ENCODE assay signal across 30 mouse cellular contexts in genomic region chr5:136984828-136985227, GRCm38 (mm10). TPM values are rescaled to one million over a fixed set of nuclear protein-coding genes. Genes with fewer than 3 reads are reported as not detected.
DNase-seq lines count a peak whose midpoint lies in the region; ATAC-seq lines count a peak whose summit lies in the region.
"Had no signal": no experiment of that assay in that cellular context is flagged by ENCODE, and none has a peak within 500 bp of the region (broad histone marks: within the 10 kb centered on the region; RNA-seq: fewer than 3 reads in every experiment).

No protein-coding gene starts in this region.

- no peak overlapping the region for H3K4me3 ChIP-seq in embryonic facial prominence, embryonic 10.5 days
- no peak overlapping the region for H3K4me3 ChIP-seq in hindbrain, embryonic 11.5 days (ENCODE audit: low read depth, low read length)
- H3K4me3 ChIP-seq: heart, embryonic 15.5 days; limb, embryonic 15.5 days had no signal

- H3K9ac ChIP-seq in hindbrain, embryonic 11.5 days (ENCODE audit: low read depth, low read length) = no peak overlapping the region
- H3K9ac ChIP-seq: embryonic facial prominence, embryonic 12.5 days; heart, embryonic 15.5 days; hindbrain, embryonic 14.5 days; limb, embryonic 15.5 days; liver, embryonic 13.5 days had no signal

- H3K9me3 ChIP-seq in embryonic facial prominence, embryonic 10.5 days = no peaks in the 10 kb centered on the region
- H3K9me3 ChIP-seq in hindbrain, embryonic 11.5 days (ENCODE audit: control insufficient read depth, low read length) = no peaks in the 10 kb centered on the region
- H3K9me3 ChIP-seq: embryonic facial prominence, embryonic 12.5 days; heart, embryonic 15.5 days; limb, embryonic 15.5 days; liver, embryonic 13.5 days had no signal

- H3K27me3 ChIP-seq in embryonic facial prominence, embryonic 10.5 days (replicated peaks; ENCODE audit: low read depth, poor library complexity, severe bottlenecking) = no peaks in the 10 kb centered on the region
- H3K27me3 ChIP-seq in hindbrain, embryonic 11.5 days (ENCODE audit: control insufficient read depth, insufficient read depth, low read length) = no peaks in the 10 kb centered on the region
- H3K27me3 ChIP-seq: embryonic facial prominence, embryonic 12.5 days; heart, embryonic 15.5 days; limb, embryonic 15.5 days; liver, embryonic 13.5 days had no signal

- H3K4me2 ChIP-seq in hindbrain, embryonic 11.5 days (replicated peaks; ENCODE audit: low read depth, low read length) = no peak overlapping the region
- H3K4me2 ChIP-seq: embryonic facial prominence, embryonic 12.5 days; heart, embryonic 15.5 days; hindbrain, embryonic 14.5 days; limb, embryonic 15.5 days had no signal

- H3K36me3 ChIP-seq in embryonic facial prominence, embryonic 10.5 days (replicated peaks) = peaks cover 58% of the 10 kb centered on the region
- H3K36me3 ChIP-seq in hindbrain, embryonic 11.5 days (ENCODE audit: control insufficient read depth, insufficient read depth, low read length) = peaks cover 5% of the 10 kb centered on the region; the same call in 1 of the 2 replicates

- no peak overlapping the region for H3K27ac ChIP-seq in embryonic facial prominence, embryonic 10.5 days (replicated peaks)
- no peak overlapping the region for H3K27ac ChIP-seq in hindbrain, embryonic 11.5 days (ENCODE audit: low read depth, low read length)
- H3K27ac ChIP-seq: embryonic facial prominence, embryonic 12.5 days; heart, embryonic 15.5 days; hindbrain, embryonic 14.5 days; limb, embryonic 15.5 days; liver, embryonic 13.5 days had no signal

- intact Hi-C loops in heart, postnatal 14 days (cut with DNase I) = no loop called here

- DNase-seq in embryo, embryonic 10 days (ENCODE audit: low spot score) = peak; percentile 31
- no peak for DNase-seq in embryo, embryonic 9.5 days (ENCODE audit: extremely low spot score)
- DNase-seq in kidney, postnatal 4 days = peak; percentile 61 to 65
- no peak for DNase-seq in kidney, adult 18-20 months
- peak; percentile 53 for DNase-seq in embryonic facial prominence, embryonic 10.5 days (ENCODE audit: low spot score)
- no peak for DNase-seq in hindbrain, embryonic 11.5 days (ENCODE audit: low spot score)
- no peak for DNase-seq in heart, postnatal 14 days
- DNase-seq: adrenal gland, postnatal 25 days; cerebellum, adult 18-20 months; cerebellum, postnatal 36 days; heart, postnatal 4 days; liver, embryonic 13.5 days; lung, adult 18-20 months; lung, postnatal 10 days; midbrain, embryonic 14.5 days; thymus, adult 2 months; thymus, postnatal 4 days had no signal

- 51% methylated on average over 14 of the region's 14 CpGs for WGBS in embryonic facial prominence, embryonic 10.5 days
- 66% methylated on average over 14 of the region's 14 CpGs for WGBS in hindbrain, embryonic 11.5 days

- peaks cover 23% of the 10 kb centered on the region for H3K4me1 ChIP-seq in embryonic facial prominence, embryonic 10.5 days
- peaks cover 4% of the 10 kb centered on the region; the same call in 1 of the 2 replicates for H3K4me1 ChIP-seq in hindbrain, embryonic 11.5 days (replicated peaks; ENCODE audit: control insufficient read depth, insufficient read depth, low read length)

- no peak for ATAC-seq in hindbrain, embryonic 11.5 days (ENCODE audit: low FRiP score)
- ATAC-seq: forebrain, embryonic 16.5 days; intestine, postnatal 0 days had no signal

RNA-seq across cellular contexts. Expression of gene Plod3, which starts 2.0 kb away (rescaled TPM):
- 42.6 and 44.6 TPM in 2 replicates for polyA plus RNA-seq in embryonic facial prominence, embryonic 10.5 days (2016; fragmentation: Nextera tagmentation; extraction: Ambion mirVana)
- 26.0 and 32.4 TPM in 2 replicates for polyA plus RNA-seq in hindbrain, embryonic 11.5 days (2014; fragmentation: Nextera tagmentation; extraction: Ambion mirVana)
- 10 to 100 TPM; 40.3 to 42.2 TPM for total RNA-seq in heart, postnatal 14 days (2021)

RNA-seq across cellular contexts. Expression of gene Znhit1, which starts 3.0 kb away (rescaled TPM):
- polyA plus RNA-seq in embryonic facial prominence, embryonic 10.5 days (2016; fragmentation: Nextera tagmentation; extraction: Ambion mirVana) = 106 and 117 TPM in 2 replicates
- 92.8 and 106 TPM in 2 replicates for polyA plus RNA-seq in hindbrain, embryonic 11.5 days (2014; fragmentation: Nextera tagmentation; extraction: Ambion mirVana)
- 10 to 100 TPM; 50.4 to 54.9 TPM for total RNA-seq in heart, postnatal 14 days (2021)

RNA-seq across cellular contexts. Expression of gene Cldn15, which starts 18.4 kb away (rescaled TPM):
- 0.10 and 0.29 TPM in 2 replicates for polyA plus RNA-seq in embryonic facial prominence, embryonic 10.5 days (2016; fragmentation: Nextera tagmentation; extraction: Ambion mirVana)
- polyA plus RNA-seq in hindbrain, embryonic 11.5 days (2014; fragmentation: Nextera tagmentation; extraction: Ambion mirVana) = 0.32 TPM in 1 of 2 replicates, not detected in the other
- total RNA-seq in heart, postnatal 14 days (2021) = 10 to 100 TPM in 1 of 2 experiments, 1 to 10 TPM in 1; 8.9 to 11.2 TPM
- total RNA-seq: left cerebral cortex, postnatal 36 days had no signal
- polyA plus RNA-seq: neural tube, embryonic 11.5 days had no signal

RNA-seq across cellular contexts. Expression of gene Fis1, which starts 31.8 kb away (rescaled TPM):
- 267 and 272 TPM in 2 replicates for polyA plus RNA-seq in embryonic facial prominence, embryonic 10.5 days (2016; fragmentation: Nextera tagmentation; extraction: Ambion mirVana)
- 340 and 348 TPM in 2 replicates for polyA plus RNA-seq in hindbrain, embryonic 11.5 days (2014; fragmentation: Nextera tagmentation; extraction: Ambion mirVana)
- total RNA-seq in heart, postnatal 14 days (2021) = 100 to 1,000 TPM; 166 to 167 TPM

RNA-seq across cellular contexts. Expression of gene Vgf, which starts 41.4 kb away (rescaled TPM):
- 0.39 and 0.40 TPM in 2 replicates for polyA plus RNA-seq in embryonic facial prominence, embryonic 10.5 days (2016; fragmentation: Nextera tagmentation; extraction: Ambion mirVana)
- 0.14 and 1.2 TPM in 2 replicates for polyA plus RNA-seq in hindbrain, embryonic 11.5 days (2014; fragmentation: Nextera tagmentation; extraction: Ambion mirVana)
- not detected for total RNA-seq in heart, postnatal 14 days (2021)
- total RNA-seq: gastrocnemius, adult 8-10 months; heart, postnatal 4 days; monocyte, adult 5-6 weeks; neutrophil, adult 5-6 weeks had no signal
- polyA plus RNA-seq: gonadal fat pad, adult 2 months; heart, embryonic 15.5 days; liver, embryonic 13.5 days; spleen, adult 2 months had no signal

Comparison
In these comparisons a context has a peak if more than half of its experiments do, and no peak if none do; other contexts are left out.
1. DNase-seq: peak in embryo, embryonic 10 days (single experiment), kidney, postnatal 4 days (2 of 2) and embryonic facial prominence, embryonic 10.5 days (single experiment); none in embryo, embryonic 9.5 days (single experiment), kidney, adult 18-20 months (single experiment), hindbrain, embryonic 11.5 days (single experiment) and heart, postnatal 14 days (0 of 2).